Mouse (Mus musculus) testis, adult 2 months (tissue): Measurements from ENCODE around the gene Farp1. TPM values are rescaled to one million over a fixed set of nuclear protein-coding genes. Genes with fewer than 3 reads are reported as not detected.

ENCODE experiments used
- H3K27ac ChIP-seq: fragments of 200-500 bp; 2 replicates; pipeline ENCODE4 v1.5.1; 2012; ENCODE audit warnings: low read depth, low read length; ENCODE audit not compliant: control insufficient read depth, insufficient read depth
- H3K27me3 ChIP-seq: fragments of 200-500 bp; 2 replicates; pipeline ENCODE4 v1.6.1; 2012; ENCODE audit warnings: mild to moderate bottlenecking, low read length, moderate library complexity; ENCODE audit not compliant: control insufficient read depth, insufficient read depth
- H3K36me3 ChIP-seq: fragments of 200-500 bp; 2 replicates; pipeline ENCODE4 v1.6.1; 2012; ENCODE audit warnings: mild to moderate bottlenecking, low read length; ENCODE audit not compliant: control insufficient read depth, insufficient read depth
- H3K4me1 ChIP-seq: fragments of 200-500 bp; 2 replicates; pipeline ENCODE4 v1.6.1; 2012; ENCODE audit warnings: low read length; ENCODE audit not compliant: control insufficient read depth, insufficient read depth
- H3K4me3 ChIP-seq: fragments of 200-500 bp; 2 replicates; pipeline ENCODE4 v1.5.1; 2012; ENCODE audit warnings: low read depth, mild to moderate bottlenecking, low read length, moderate library complexity, mixed read lengths; ENCODE audit not compliant: control insufficient read depth
- CTCF ChIP-seq: fragments of 200-500 bp; IDR thresholded peaks from 2 replicates; pipeline ENCODE4 v1.5.1; 2012; ENCODE audit warnings: low read depth, mild to moderate bottlenecking, inconsistent platforms, low read length, moderate library complexity; ENCODE audit not compliant: control insufficient read depth, insufficient read depth, insufficient replicate concordance
- POLR2A ChIP-seq: fragments of 200-500 bp; IDR thresholded peaks from 2 replicates; pipeline ENCODE4 v1.6.1; 2012; ENCODE audit warnings: low read depth, mild to moderate bottlenecking, inconsistent platforms, low read length, moderate library complexity; ENCODE audit not compliant: control insufficient read depth
- polyA plus RNA-seq: library from polyadenylated mRNA; depleted of rRNA; stranded (reverse); fragments of >200 nt; gene quantifications from 2 replicates; pipeline ENCODE4 v1.2.3, GENCODE M21; 2012

Gene Farp1
- polyA plus RNA-seq, 1 experiment = 1.4 TPM

- TF ChIP-seq POLR2A (no peak), CTCF (no peak)
These were observed 64.9 kb downstream of the Farp1 start for GRCm38 (mm10) chr14:121099876-121100275.

GRCm38 (mm10) chr14:121100829-121101228 lies 65.8 kb downstream of the Farp1 start:
- Histone ChIP-seq H3K36me3 (no peaks in the 10 kb centered on the region), H3K4me1 (no peaks in the 10 kb centered on the region), H3K4me3 (no peak overlapping the region), H3K27ac (no peak overlapping the region), H3K27me3 (no peaks in the 10 kb centered on the region)
- TF ChIP-seq CTCF (no peak), POLR2A (no peak)

More at GRCm38 (mm10) chr14:121099876-121100275, 64.9 kb downstream of the Farp1 start:
- Histone ChIP-seq H3K27ac (no peak overlapping the region), H3K36me3 (no peaks in the 10 kb centered on the region), H3K4me1 (no peaks in the 10 kb centered on the region), H3K4me3 (no peak overlapping the region), H3K27me3 (no peaks in the 10 kb centered on the region)

- H3K27ac ChIP-seq = no peak overlapping the region
- H3K36me3 ChIP-seq = no peaks in the 10 kb centered on the region
- H3K4me3 ChIP-seq = no peak overlapping the region
- TF ChIP-seq CTCF (no peak), POLR2A (no peak)
- no peaks in the 10 kb centered on the region for H3K4me1 ChIP-seq
- no peaks in the 10 kb centered on the region for H3K27me3 ChIP-seq
These were observed 66.5 kb downstream of the Farp1 start for GRCm38 (mm10) chr14:121101531-121101930.

- TF ChIP-seq POLR2A = no peak
- TF ChIP-seq CTCF = no peak
- Histone ChIP-seq H3K4me3 (no peak overlapping the region), H3K4me1 (no peaks in the 10 kb centered on the region), H3K27me3 (no peaks in the 10 kb centered on the region), H3K27ac (no peak overlapping the region), H3K36me3 (no peaks in the 10 kb centered on the region)
These were observed 67.6 kb downstream of the Farp1 start for GRCm38 (mm10) chr14:121102599-121102998.

GRCm38 (mm10) chr14:121103459-121103858 lies 68.5 kb downstream of the Farp1 start:
- TF ChIP-seq CTCF (no peak), POLR2A (no peak)
- no peak overlapping the region for H3K4me3 ChIP-seq
- H3K27ac ChIP-seq = no peak overlapping the region

GRCm38 (mm10) chr14:121104760-121105329 lies 69.8 kb downstream of the Farp1 start:
- H3K36me3 ChIP-seq = no peaks in the 10 kb centered on the region
- H3K27me3 ChIP-seq = no peaks in the 10 kb centered on the region
- TF ChIP-seq POLR2A (no peak), CTCF (no peak)
- no peak overlapping the region for H3K4me3 ChIP-seq
- H3K4me1 ChIP-seq = no peaks in the 10 kb centered on the region
- H3K27ac ChIP-seq = no peak overlapping the region

More at GRCm38 (mm10) chr14:121103459-121103858, 68.5 kb downstream of the Farp1 start:
- no peaks in the 10 kb centered on the region for H3K4me1 ChIP-seq
- no peaks in the 10 kb centered on the region for H3K27me3 ChIP-seq
- H3K36me3 ChIP-seq = no peaks in the 10 kb centered on the region

- no peak overlapping the region for H3K27ac ChIP-seq
- H3K36me3 ChIP-seq = no peaks in the 10 kb centered on the region
- TF ChIP-seq POLR2A = no peak
- no peak for TF ChIP-seq CTCF
- no peak overlapping the region for H3K4me3 ChIP-seq
- no peaks in the 10 kb centered on the region for H3K27me3 ChIP-seq
- no peaks in the 10 kb centered on the region for H3K4me1 ChIP-seq
These were observed 71.9 kb downstream of the Farp1 start for GRCm38 (mm10) chr14:121106906-121107305.

GRCm38 (mm10) chr14:121107707-121108285 lies 72.8 kb downstream of the Farp1 start:
- no peak overlapping the region for H3K27ac ChIP-seq
- H3K4me3 ChIP-seq = no peak overlapping the region
- H3K4me1 ChIP-seq = no peaks in the 10 kb centered on the region
- no peaks in the 10 kb centered on the region for H3K36me3 ChIP-seq
- no peaks in the 10 kb centered on the region for H3K27me3 ChIP-seq
- no peak for TF ChIP-seq POLR2A
- TF ChIP-seq CTCF = no peak
